Mouse (Mus musculus) forebrain, postnatal 0 days (tissue): ENCODE results near the gene Ddx21. TPM values are rescaled to one million over a fixed set of nuclear protein-coding genes. Genes with fewer than 3 reads are reported as not detected.
"Not testable (repeated sequence)": the region's sequence is repeated elsewhere in the genome, so short reads cannot be mapped to it uniquely, and the experiment has no call there.

ENCODE experiments used
- ATAC-seq: fragments of 200-750 bp; cut with Nextera tagmentation; 2 replicates; pipeline ENCODE4 v1.8.0; 2017; ENCODE audit warnings: mild to moderate bottlenecking, moderate library complexity
- DNase-seq: peaks from one replicate; pipeline ENCODE4 v3.0.0-alpha.2; 2015
- H3K27ac ChIP-seq: fragments of 300-500 bp; sonication (generic); 2 replicates; pipeline ENCODE4 v1.5.1; 2014; ENCODE audit warnings: low read depth, mild to moderate bottlenecking, antibody characterized with exemption, low read length, moderate library complexity, mixed read lengths
- H3K27me3 ChIP-seq: fragments of 300-500 bp; sonication (generic); 2 replicates; pipeline ENCODE4 v1.6.1; 2014; ENCODE audit warnings: mild to moderate bottlenecking, low read length, mixed read lengths; ENCODE audit not compliant: insufficient read depth
- H3K36me3 ChIP-seq: fragments of 300-500 bp; sonication (generic); 2 replicates; pipeline ENCODE4 v1.6.1; 2014; ENCODE audit warnings: mild to moderate bottlenecking, moderate library complexity; ENCODE audit not compliant: insufficient read depth
- H3K4me1 ChIP-seq: fragments of 300-500 bp; sonication (generic); 2 replicates; pipeline ENCODE4 v1.6.1; 2014; ENCODE audit warnings: antibody characterized with exemption; ENCODE audit not compliant: insufficient read depth
- H3K4me2 ChIP-seq: fragments of 300-500 bp; sonication (generic); 2 replicates; pipeline ENCODE4 v1.6.1; 2014; ENCODE audit warnings: low read depth, mild to moderate bottlenecking, moderate library complexity
- H3K4me3 ChIP-seq: fragments of 300-500 bp; sonication (generic); 2 replicates; pipeline ENCODE4 v1.5.1; 2014; ENCODE audit warnings: low read depth, low read length, mixed read lengths
- H3K9ac ChIP-seq: fragments of 300-500 bp; sonication (generic); 2 replicates; pipeline ENCODE4 v1.6.1; 2014; ENCODE audit warnings: mild to moderate bottlenecking
- H3K9me3 ChIP-seq: fragments of 300-500 bp; sonication (generic); 2 replicates; pipeline ENCODE4 v1.6.1; 2016; ENCODE audit warnings: low read length
- CTCF ChIP-seq: sonication (generic); IDR thresholded peaks from 2 replicates; pipeline ENCODE4 v1.5.1; 2016; ENCODE audit warnings: antibody characterized with exemption, control low read depth, low read depth
- WGBS: fragments of 180-500 bp; shearing (Covaris S2); extraction: QIAGEN DNeasy Blood & Tissue Kit; methylation state at CpG from one replicate; pipeline ENCODE4 v1.1.7; 2014; 5-methylcytosine and 5-hydroxymethylcytosine counted together
- polyA plus RNA-seq: library from polyadenylated mRNA; unstranded; fragments of >200 nt; fragmentation: Nextera tagmentation; extraction: Ambion mirVana; gene quantifications from 2 replicates; pipeline ENCODE4 v1.2.1, GENCODE M21; 2015
- total RNA-seq: library from RNA; depleted of rRNA; stranded (reverse); fragments of >200 nt; gene quantifications from 2 replicates; pipeline ENCODE4 v1.2.3, GENCODE M21; 2014

The Ddx21 gene
- total and polyA plus RNA-seq, 2 experiments from 2014 or later: 11.1 to 30.7 TPM

- Histone ChIP-seq H3K27ac (no peak overlapping the region), H3K36me3 (peaks cover 69% of the 10 kb centered on the region), H3K4me2 (no peak overlapping the region), H3K4me1 (peaks cover 3% of the 10 kb centered on the region; the same call in 1 of the 2 replicates), H3K9ac (no peak overlapping the region), H3K4me3 (no peak overlapping the region), H3K9me3 (no peaks in the 10 kb centered on the region), H3K27me3 (no peaks in the 10 kb centered on the region)
- DNase-seq: no peak
- ATAC-seq: no peak
- WGBS: 83% methylated on average over 7 of the region's 7 CpGs
- TF ChIP-seq CTCF: no peak
Observed at GRCm38 (mm10) chr10:62582701-62583100, 19.4 kb downstream of the Ddx21 start.

GRCm38 (mm10) chr10:62582263-62582662, 19.8 kb downstream of the Ddx21 start:
- Histone ChIP-seq H3K4me2 (no peak overlapping the region), H3K27me3 (no peaks in the 10 kb centered on the region), H3K4me3 (no peak overlapping the region), H3K36me3 (peaks cover 64% of the 10 kb centered on the region), H3K9me3 (no peaks in the 10 kb centered on the region), H3K9ac (no peak overlapping the region), H3K27ac (no peak overlapping the region), H3K4me1 (peaks cover 5% of the 10 kb centered on the region; the same call in 1 of the 2 replicates)
- no peak for ATAC-seq
- WGBS: 92% methylated on average over 17 of the region's 17 CpGs
- TF ChIP-seq CTCF: no peak
- DNase-seq: no peak

- H3K36me3 ChIP-seq: peaks cover 45% of the 10 kb centered on the region
Observed at GRCm38 (mm10) chr10:62579129-62579528, 23.0 kb downstream of the Ddx21 start.

GRCm38 (mm10) chr10:62578338-62579100, 23.6 kb downstream of the Ddx21 start, which contains the start of gene Kif1bp:
TSS of gene Kif1bp (minus strand) at chr10:62578457.
- peak; percentile 100 for ATAC-seq
- H3K4me2 ChIP-seq: peak within 1 kb of the TSS; percentile 78
- no peaks in the 10 kb centered on the region for H3K27me3 ChIP-seq
- H3K4me3 ChIP-seq: peak within 1 kb of the TSS; percentile 90
- DNase-seq: peak; percentile 98
- no peaks in the 10 kb centered on the region for H3K9me3 ChIP-seq
- H3K27ac ChIP-seq: peak within 1 kb of the TSS; percentile 93
- WGBS: 6% methylated on average over 33 of the region's 33 CpGs
- no peak for TF ChIP-seq CTCF
- peak within 1 kb of the TSS; percentile 73 for H3K9ac ChIP-seq
- H3K4me1 ChIP-seq: peaks cover 10% of the 10 kb centered on the region
- peaks cover 45% of the 10 kb centered on the region for H3K36me3 ChIP-seq

More at GRCm38 (mm10) chr10:62579129-62579528, 23.0 kb downstream of the Ddx21 start:
- not testable (repeated sequence) for H3K4me3 ChIP-seq, H3K9me3 ChIP-seq, H3K9ac ChIP-seq, DNase-seq, H3K27ac ChIP-seq, H3K27me3 ChIP-seq, H3K4me2 ChIP-seq, ATAC-seq
- 73% methylated on average over 11 of the region's 13 CpGs for WGBS
- peaks cover 10% of the 10 kb centered on the region for H3K4me1 ChIP-seq

GRCm38 (mm10) chr10:62577673-62578337, 24.3 kb downstream of the Ddx21 start:
- Histone ChIP-seq H3K27ac (peak overlapping the region; percentile 93), H3K4me2 (peak overlapping the region; percentile 78), H3K4me1 (peaks cover 10% of the 10 kb centered on the region), H3K4me3 (peak overlapping the region; percentile 90), H3K27me3 (no peaks in the 10 kb centered on the region), H3K9ac (peak overlapping the region; percentile 73), H3K9me3 (no peaks in the 10 kb centered on the region), H3K36me3 (peaks cover 45% of the 10 kb centered on the region)
- ATAC-seq (peak; percentile 81), DNase-seq (no peak)
- peak; percentile 36 for TF ChIP-seq CTCF
- WGBS: under 1% methylated on average over 50 of the region's 54 CpGs

GRCm38 (mm10) chr10:62575001-62575400, 27.1 kb downstream of the Ddx21 start:
- no peaks in the 10 kb centered on the region for H3K27me3 ChIP-seq
- no peak overlapping the region for H3K4me2 ChIP-seq
- no peak overlapping the region for H3K9ac ChIP-seq
- 90% methylated on average over 13 of the region's 13 CpGs for WGBS
- no peak overlapping the region for H3K27ac ChIP-seq
- peaks cover 32% of the 10 kb centered on the region for H3K36me3 ChIP-seq
- no peak for DNase-seq
- no peaks in the 10 kb centered on the region for H3K9me3 ChIP-seq
- peaks cover 10% of the 10 kb centered on the region for H3K4me1 ChIP-seq
- ATAC-seq: no peak
- TF ChIP-seq CTCF: no peak
- no peak overlapping the region for H3K4me3 ChIP-seq
